Mouse (Mus musculus) hindbrain, embryonic 10.5 days (tissue): ENCODE data around the gene Pank3. TPM values are rescaled to one million over a fixed set of nuclear protein-coding genes. Genes with fewer than 3 reads are reported as not detected.

Experiments used
- DNase-seq: peaks from one replicate; pipeline ENCODE4 v3.0.0-alpha.2; 2017; ENCODE audit warnings: low spot score
- H3K27ac ChIP-seq: fragments of 300-500 bp; sonication (generic); 2 replicates; pipeline ENCODE4 v1.5.1; 2016; ENCODE audit warnings: mild to moderate bottlenecking, moderate library complexity
- H3K27me3 ChIP-seq: fragments of 300-500 bp; sonication (generic); 2 replicates; pipeline ENCODE4 v1.6.1; 2016; ENCODE audit warnings: mild to moderate bottlenecking; ENCODE audit not compliant: poor library complexity, insufficient read depth, severe bottlenecking
- H3K36me3 ChIP-seq: fragments of 300-500 bp; sonication (generic); 2 replicates; pipeline ENCODE4 v1.6.1; 2016; ENCODE audit warnings: mild to moderate bottlenecking, moderate library complexity
- H3K4me1 ChIP-seq: fragments of 300-500 bp; sonication (generic); replicated peaks from 2 replicates; pipeline ENCODE4 v1.6.1; 2016; ENCODE audit warnings: mild to moderate bottlenecking
- H3K4me3 ChIP-seq: fragments of 300-500 bp; sonication (generic); 2 replicates; pipeline ENCODE4 v1.5.1; 2016; ENCODE audit warnings: mild to moderate bottlenecking, moderate library complexity
- H3K9me3 ChIP-seq: fragments of 300-500 bp; sonication (generic); 2 replicates; pipeline ENCODE4 v1.6.1; 2016; ENCODE audit warnings: mild to moderate bottlenecking, moderate library complexity
- WGBS: fragments of 180-500 bp; shearing (Covaris S2); methylation state at CpG from one replicate; pipeline ENCODE4 v1.1.7; 2016; 5-methylcytosine and 5-hydroxymethylcytosine counted together
- polyA plus RNA-seq: library from polyadenylated mRNA; unstranded; fragments of >200 nt; fragmentation: Nextera tagmentation; extraction: Ambion mirVana; gene quantifications from 2 replicates; pipeline ENCODE4 v1.2.1, GENCODE M21; 2016

Pank3 gene
- polyA plus RNA-seq, 1 experiment from 2014 or later: 14.6 TPM

DNA sequence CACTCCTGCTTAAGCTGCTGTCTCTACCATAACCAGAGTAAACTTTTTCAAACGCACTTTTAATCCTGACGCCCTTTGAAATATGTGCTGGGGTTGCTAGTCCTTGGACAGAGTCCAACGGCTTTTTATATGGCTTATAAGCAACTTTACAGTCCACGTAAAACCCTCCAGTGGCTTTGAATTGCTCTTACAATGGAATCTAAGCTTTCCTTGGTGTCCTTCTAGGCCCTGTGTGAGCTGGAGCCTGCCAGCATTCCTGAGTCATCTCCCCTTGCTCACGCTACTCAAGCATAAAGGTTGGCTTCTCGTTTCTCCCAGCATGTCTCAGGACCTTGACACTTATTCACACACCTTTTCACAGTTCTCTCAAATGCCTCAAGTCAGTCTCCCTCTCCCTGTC lies 13.7 kb upstream of the Pank3 start:
- Histone ChIP-seq H3K27ac (no peak overlapping the region), H3K27me3 (no peaks in the 10 kb centered on the region), H3K9me3 (no peaks in the 10 kb centered on the region), H3K4me1 (no peaks in the 10 kb centered on the region), H3K36me3 (no peaks in the 10 kb centered on the region), H3K4me3 (no peak overlapping the region)
- DNase-seq: no peak
- 77% methylated on average over 6 of the region's 6 CpGs for WGBS

DNA sequence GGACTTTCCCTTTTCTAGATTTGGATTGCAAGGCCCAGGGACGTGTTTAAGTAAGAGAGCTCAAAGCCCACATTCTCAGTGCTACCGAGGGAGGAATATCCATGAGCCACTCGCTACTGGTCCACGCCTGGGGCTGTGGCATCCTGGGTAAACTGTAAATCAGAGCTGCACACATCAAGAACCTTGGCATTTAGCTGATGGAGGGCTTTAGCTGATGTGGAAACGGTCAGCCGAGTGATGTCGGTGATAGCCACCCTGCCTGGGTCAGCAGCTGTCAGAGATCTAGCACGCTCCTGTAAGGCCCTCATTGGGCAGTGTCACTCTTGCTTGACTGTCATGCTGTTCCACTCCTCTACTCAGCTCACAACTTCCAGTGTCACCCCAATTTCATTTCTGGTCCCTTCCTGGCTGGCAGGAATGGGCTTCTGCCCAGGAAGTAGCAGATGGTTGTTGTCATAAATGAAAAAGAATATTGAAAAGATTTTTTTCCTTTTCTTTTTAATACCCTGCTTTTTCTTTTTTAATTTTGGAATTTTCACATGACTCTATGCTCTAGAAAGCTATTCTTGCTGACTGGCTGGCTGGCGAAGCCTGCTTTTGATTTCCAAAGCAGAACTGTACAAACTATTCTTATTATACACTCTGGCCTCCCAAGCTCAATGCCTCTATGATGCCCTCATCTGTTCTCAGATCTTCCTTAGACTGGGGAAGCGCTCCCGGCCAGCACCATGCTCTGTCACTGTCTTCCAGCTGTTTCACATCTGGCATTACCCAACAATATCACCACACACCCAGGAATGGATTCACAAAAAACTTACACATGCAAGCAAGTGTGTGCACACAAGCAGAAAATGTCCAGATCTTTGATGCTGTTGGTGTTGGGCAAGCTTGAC lies 12.6 kb upstream of the Pank3 start:
- no peak overlapping the region for H3K27ac ChIP-seq
- H3K27me3 ChIP-seq: no peaks in the 10 kb centered on the region
- 86% methylated on average over 11 of the region's 11 CpGs for WGBS
- H3K36me3 ChIP-seq: no peaks in the 10 kb centered on the region
- no peak overlapping the region for H3K4me3 ChIP-seq
- no peak for DNase-seq
- H3K4me1 ChIP-seq: no peaks in the 10 kb centered on the region
- H3K9me3 ChIP-seq: no peaks in the 10 kb centered on the region

DNA sequence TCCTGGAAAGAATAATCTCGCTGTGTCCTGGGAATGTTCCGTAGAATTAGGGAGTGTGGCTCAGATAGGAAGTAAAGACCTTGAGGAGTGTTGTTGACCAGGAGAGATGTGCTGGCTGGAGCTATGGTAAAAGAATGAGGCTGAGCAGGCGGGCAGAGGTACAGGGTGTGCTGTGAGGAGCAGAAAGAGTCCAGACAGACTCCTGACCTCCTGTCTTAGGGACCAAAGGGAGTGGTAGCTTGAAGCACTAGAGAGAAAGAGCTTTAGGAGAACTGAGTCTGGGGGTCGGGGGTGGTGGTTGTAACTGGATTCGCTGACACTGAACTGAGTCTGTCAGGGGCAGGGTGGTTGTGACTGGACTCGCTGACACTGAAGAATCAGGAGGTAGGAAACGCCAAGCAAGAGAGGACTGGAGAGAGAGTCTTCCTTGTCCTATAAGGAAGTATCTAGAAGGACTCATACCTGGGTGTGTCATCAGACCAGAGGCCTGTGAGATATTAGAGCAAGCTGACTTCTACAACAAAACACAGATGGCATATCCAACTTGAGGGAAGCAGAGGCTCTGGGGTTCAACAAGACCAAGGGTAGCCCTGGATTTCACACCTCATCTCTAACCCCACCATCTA lies 9.2 kb upstream of the Pank3 start:
- 83% methylated on average over 7 of the region's 7 CpGs for WGBS
- Histone ChIP-seq H3K36me3 (no peaks in the 10 kb centered on the region), H3K9me3 (no peaks in the 10 kb centered on the region), H3K27ac (no peak overlapping the region), H3K4me3 (no peak overlapping the region), H3K4me1 (no peaks in the 10 kb centered on the region), H3K27me3 (peaks cover 4% of the 10 kb centered on the region; the same call in 1 of the 2 replicates)
- DNase-seq: no peak

DNA sequence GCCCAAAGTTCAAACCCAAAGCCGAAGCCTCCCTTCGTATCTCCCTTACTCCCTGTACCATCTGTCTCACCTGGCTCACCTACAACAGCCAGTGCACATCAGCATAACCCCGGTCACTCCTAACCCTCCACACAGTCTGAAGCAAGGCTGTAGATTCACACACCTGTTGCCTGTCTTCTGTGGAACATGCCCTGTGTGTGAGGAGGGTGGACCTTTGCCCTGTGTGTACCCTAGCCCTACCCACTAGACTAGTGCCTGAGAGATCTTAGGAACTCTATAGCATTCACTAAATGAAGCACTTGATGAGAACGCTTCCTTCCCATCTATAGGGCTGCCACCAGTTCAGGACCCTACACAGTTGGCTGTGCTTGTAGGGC lies 8.7 kb upstream of the Pank3 start:
- no peaks in the 10 kb centered on the region for H3K9me3 ChIP-seq
- no peak overlapping the region for H3K4me3 ChIP-seq
- no peak overlapping the region for H3K27ac ChIP-seq
- H3K36me3 ChIP-seq: no peaks in the 10 kb centered on the region
- DNase-seq: no peak
- H3K27me3 ChIP-seq: peaks cover 4% of the 10 kb centered on the region; the same call in 1 of the 2 replicates
- 93% methylated on average over 4 of the region's 4 CpGs for WGBS
- no peaks in the 10 kb centered on the region for H3K4me1 ChIP-seq

DNA sequence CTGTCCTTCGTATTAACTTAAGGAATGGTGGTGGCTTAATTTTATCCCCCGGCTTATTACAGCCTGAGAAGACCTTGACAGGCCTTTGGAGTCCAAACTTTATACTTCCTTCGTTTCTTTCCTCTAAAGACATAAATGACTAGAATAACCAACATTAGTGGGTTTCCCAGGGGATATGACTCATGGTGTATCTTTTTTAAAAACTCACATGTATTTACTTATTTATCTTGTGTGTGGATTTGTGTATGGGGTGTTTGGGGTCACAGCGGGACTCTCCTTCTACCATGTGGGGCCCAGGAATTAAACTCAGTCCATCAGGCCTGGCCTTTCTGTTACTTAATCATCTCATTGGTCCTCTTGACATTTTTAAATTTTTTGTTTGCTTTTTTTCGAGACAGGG lies 2.4 kb upstream of the Pank3 start:
- H3K4me3 ChIP-seq: no peak overlapping the region
- 89% methylated on average over 5 of the region's 5 CpGs for WGBS
- H3K36me3 ChIP-seq: peaks cover 3% of the 10 kb centered on the region; the same call in 1 of the 2 replicates
- H3K27me3 ChIP-seq: peaks cover 6% of the 10 kb centered on the region; the same call in 1 of the 2 replicates
- DNase-seq: no peak
- no peaks in the 10 kb centered on the region for H3K9me3 ChIP-seq
- no peak overlapping the region for H3K27ac ChIP-seq
- peaks cover 14% of the 10 kb centered on the region for H3K4me1 ChIP-seq

DNA sequence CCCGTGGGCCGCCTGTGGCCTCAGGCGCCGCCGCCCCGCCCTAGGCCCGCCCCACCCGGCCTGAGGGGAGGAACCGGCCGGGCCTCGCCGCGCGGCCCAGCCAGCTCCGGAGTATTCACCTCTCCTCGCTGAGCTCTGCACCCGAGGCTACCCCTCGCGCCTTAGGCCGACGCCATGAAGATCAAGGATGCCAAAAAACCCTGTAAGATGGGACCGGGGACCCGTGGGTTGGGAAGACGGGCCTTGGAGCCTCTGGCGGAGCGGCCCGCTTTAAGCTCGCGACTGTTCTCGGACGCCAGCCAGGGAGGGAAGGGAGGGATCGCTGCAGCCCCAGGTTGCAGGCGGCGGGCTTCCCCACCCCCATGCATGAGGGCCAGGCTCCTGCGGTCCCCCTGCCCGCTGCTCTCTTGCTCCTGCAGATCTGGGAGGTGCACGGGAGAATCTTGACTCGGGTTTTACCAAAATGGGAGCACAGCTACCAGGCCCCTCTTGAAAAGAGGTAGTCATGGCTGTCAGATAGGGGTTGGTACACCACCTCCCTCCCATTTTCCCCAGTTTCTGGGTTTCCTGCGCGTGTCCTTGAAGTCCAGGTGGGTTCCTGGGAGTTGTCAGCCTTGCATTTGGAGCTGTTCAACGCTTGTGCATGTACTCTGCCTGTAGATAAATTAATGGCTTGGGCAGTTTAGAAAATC lies 608 bp downstream of the Pank3 start:
- Histone ChIP-seq H3K36me3 (peaks cover 18% of the 10 kb centered on the region), H3K4me1 (peaks cover 15% of the 10 kb centered on the region), H3K4me3 (peak overlapping the region; percentile 97), H3K27me3 (0 out of 2 replicates have a peak, but pooled peaks cover 2% of the 10 kb centered on the region), H3K27ac (peak overlapping the region; percentile 99), H3K9me3 (no peaks in the 10 kb centered on the region)
- WGBS: under 1% methylated on average over 39 of the region's 41 CpGs
- DNase-seq: peak; percentile 74

DNA sequence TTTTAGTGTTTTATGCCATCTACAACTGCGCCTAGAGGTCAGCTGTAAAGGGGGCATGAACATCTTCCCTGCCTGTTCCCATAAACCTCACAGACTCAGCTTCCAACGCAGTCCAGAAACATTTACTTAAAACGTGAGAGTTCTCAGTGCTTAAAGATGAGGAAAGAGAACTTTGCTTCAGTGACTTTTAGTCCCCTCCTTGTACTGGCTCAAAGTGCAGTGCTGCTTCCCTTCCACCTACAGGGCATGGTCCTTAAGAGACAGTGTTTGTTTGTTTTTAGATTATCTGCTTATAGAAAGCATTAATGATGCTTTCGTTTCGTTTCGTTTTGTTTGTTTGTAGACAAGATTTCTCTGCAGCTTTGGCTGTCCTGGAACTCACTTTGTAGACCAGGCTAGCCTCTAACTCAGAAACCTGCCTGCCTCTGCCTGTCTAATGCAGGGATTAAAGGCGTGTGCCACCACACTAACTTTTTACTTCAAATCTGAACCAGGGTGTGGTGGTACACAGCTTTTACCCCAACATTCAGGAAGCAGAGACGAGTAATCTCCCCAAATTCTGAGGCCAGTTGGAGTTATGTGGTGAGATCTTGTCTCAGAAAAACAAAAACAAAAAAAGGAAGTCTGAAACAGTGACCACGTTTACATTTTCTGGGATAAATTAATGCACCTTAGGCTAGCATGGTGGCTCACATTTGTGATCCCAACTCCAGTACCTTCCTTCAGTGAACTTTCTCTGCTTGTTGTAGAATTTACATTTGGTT lies 1.6 kb downstream of the Pank3 start:
- Histone ChIP-seq H3K36me3 (peaks cover 23% of the 10 kb centered on the region), H3K4me3 (peak overlapping the region; percentile 97), H3K4me1 (peaks cover 15% of the 10 kb centered on the region), H3K9me3 (no peaks in the 10 kb centered on the region), H3K27ac (no peak overlapping the region), H3K27me3 (0 out of 2 replicates have a peak, but pooled peaks cover under 1% of the 10 kb centered on the region)
- no peak for DNase-seq
- 75% methylated on average over 9 of the region's 9 CpGs for WGBS

DNA sequence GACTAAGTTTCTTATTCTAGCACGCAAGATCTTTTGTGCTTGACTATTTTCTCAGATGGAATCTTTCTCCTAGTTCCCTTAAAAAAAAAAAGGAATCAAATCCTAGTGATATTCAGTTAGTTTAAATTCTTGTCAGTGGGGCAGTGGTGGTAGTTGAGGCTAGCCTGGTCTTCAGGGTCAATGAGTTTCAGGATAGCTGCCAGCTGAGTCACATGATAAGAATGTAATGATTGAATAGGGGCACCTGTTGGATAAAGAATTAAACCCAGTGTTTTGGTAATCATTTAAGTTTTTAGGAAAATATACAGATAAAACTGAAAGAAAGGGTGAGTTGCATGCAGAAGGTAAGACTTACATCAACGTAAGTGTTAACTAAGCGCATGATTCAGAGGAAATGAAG lies 6.3 kb downstream of the Pank3 start:
- Histone ChIP-seq H3K36me3 (peaks cover 70% of the 10 kb centered on the region), H3K4me3 (no peak overlapping the region), H3K4me1 (peaks cover 12% of the 10 kb centered on the region), H3K27me3 (no peaks in the 10 kb centered on the region), H3K27ac (no peak overlapping the region), H3K9me3 (no peaks in the 10 kb centered on the region)
- no peak for DNase-seq
- WGBS: 97% methylated on average over 3 of the region's 3 CpGs

DNA sequence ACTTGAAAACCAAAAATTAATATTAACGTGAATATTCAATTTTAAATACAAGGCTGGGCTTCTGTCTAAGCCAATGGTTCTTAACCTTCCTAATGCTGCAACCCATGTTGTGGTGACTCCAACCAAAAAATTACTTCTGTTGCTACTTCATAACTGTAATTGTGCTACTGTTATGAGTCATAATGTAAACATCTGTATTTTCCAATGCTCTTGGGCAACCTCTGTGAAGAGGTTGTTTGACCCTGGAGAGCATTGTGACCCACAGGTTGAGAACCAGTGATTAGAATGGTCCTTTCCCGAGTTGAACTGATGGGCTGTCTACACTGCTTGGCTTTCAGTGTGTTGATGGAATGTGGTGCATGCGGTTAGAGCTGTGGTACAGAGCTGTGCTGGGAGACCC lies 7.2 kb downstream of the Pank3 start:
- H3K27me3 ChIP-seq: no peaks in the 10 kb centered on the region
- no peak overlapping the region for H3K4me3 ChIP-seq
- H3K36me3 ChIP-seq: peaks cover 78% of the 10 kb centered on the region
- no peak for DNase-seq
- no peak overlapping the region for H3K27ac ChIP-seq
- H3K9me3 ChIP-seq: no peaks in the 10 kb centered on the region
- WGBS: 95% methylated on average over 3 of the region's 3 CpGs
- 0 out of 2 replicates have a peak, but pooled peaks cover 4% of the 10 kb centered on the region for H3K4me1 ChIP-seq

DNA sequence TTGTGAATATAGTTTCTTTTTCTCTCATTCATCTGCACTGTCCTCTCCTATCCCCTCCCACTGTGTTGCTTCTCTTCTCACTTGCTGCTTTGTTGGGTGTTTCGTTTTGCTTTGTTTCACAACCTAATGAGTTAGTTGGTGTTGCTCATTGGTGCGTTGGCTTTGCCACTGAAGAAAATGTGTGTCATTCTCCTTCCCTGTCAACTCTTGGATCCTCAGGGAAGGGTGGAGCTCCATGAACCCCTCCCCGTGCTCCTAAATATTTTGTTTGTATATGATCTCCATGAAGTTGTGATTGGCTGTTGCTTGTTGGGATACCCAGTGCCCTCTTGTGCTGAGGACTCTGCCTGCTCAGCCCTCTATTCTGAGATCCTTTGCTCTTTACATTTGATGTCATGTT lies 11.1 kb downstream of the Pank3 start:
- peaks cover 99% of the 10 kb centered on the region for H3K36me3 ChIP-seq
- H3K4me3 ChIP-seq: no peak overlapping the region
- H3K9me3 ChIP-seq: no peaks in the 10 kb centered on the region; the same call in 1 of the 2 replicates
- WGBS: 91% methylated on average over 3 of the region's 3 CpGs
- no peaks in the 10 kb centered on the region for H3K27me3 ChIP-seq
- H3K4me1 ChIP-seq: no peaks in the 10 kb centered on the region
- no peak for DNase-seq
- no peak overlapping the region for H3K27ac ChIP-seq

DNA sequence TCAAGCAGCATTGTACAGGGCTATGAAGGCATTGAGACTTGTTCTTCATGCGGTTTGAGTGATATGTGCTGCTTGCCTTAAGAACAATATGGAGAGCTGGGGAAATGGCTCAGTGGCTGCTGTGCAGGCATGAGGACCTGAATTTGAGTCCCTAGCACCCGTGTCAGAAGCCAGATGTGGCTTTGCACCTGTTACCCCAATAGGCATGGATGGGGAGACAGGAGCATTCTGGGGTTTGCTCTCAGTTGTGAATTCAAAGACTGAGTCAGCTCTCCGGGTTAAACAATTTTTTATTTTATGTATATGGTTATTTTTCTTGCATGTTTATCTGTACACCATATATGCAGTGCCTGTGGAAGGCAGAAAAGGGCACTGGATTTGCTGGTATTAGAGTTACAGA lies 13.2 kb downstream of the Pank3 start:
- WGBS: 96% methylated on average over 3 of the region's 3 CpGs
- peaks cover 100% of the 10 kb centered on the region for H3K36me3 ChIP-seq

DNA sequence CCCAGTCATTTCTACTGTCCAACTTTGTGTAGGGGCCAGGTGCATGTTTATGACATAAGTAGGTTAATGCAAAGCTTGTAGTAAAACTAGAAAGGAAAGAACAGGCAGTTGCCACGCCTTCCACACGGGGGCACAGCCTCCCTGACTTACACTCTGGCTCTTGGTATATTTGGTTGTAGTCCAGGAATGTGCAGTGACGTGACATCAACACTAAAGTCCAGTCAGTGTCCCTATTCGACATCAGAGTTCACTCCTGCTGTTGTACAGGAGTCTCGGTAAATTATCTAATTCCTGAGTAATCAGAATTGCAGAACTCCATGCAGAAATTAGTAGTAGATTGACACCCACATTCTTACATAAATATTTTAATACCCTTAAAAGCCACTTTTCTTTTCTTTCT lies 13.8 kb downstream of the Pank3 start:
- no peak for DNase-seq
- peaks cover 100% of the 10 kb centered on the region for H3K36me3 ChIP-seq

More for the DNA sequence above, 13.2 kb downstream of the Pank3 start:
- no peaks in the 10 kb centered on the region; the same call in 1 of the 2 replicates for H3K9me3 ChIP-seq
- no peak overlapping the region for H3K4me3 ChIP-seq
- H3K27me3 ChIP-seq: no peaks in the 10 kb centered on the region
- no peaks in the 10 kb centered on the region for H3K4me1 ChIP-seq
- no peak for DNase-seq
- no peak overlapping the region for H3K27ac ChIP-seq

More for the DNA sequence above, 13.8 kb downstream of the Pank3 start:
- H3K4me3 ChIP-seq: no peak overlapping the region
- no peak overlapping the region for H3K27ac ChIP-seq
- no peaks in the 10 kb centered on the region; the same call in 1 of the 2 replicates for H3K9me3 ChIP-seq
- H3K27me3 ChIP-seq: no peaks in the 10 kb centered on the region
- no peaks in the 10 kb centered on the region for H3K4me1 ChIP-seq
- WGBS: 92% methylated on average over 5 of the region's 5 CpGs
